Mouse (Mus musculus) lung, postnatal 0 days (tissue): ENCODE results near the gene Sorcs2.

Experiments
- CTCF ChIP-seq: IDR thresholded peaks from 2 replicates; pipeline ENCODE4 v1.5.1; 2016; ENCODE audit warnings: antibody characterized with exemption, mild to moderate bottlenecking
- EP300 ChIP-seq: IDR thresholded peaks from 2 replicates; pipeline ENCODE4 v1.6.1; 2016; ENCODE audit warnings: antibody characterized with exemption, mild to moderate bottlenecking, control low read depth

DNA sequence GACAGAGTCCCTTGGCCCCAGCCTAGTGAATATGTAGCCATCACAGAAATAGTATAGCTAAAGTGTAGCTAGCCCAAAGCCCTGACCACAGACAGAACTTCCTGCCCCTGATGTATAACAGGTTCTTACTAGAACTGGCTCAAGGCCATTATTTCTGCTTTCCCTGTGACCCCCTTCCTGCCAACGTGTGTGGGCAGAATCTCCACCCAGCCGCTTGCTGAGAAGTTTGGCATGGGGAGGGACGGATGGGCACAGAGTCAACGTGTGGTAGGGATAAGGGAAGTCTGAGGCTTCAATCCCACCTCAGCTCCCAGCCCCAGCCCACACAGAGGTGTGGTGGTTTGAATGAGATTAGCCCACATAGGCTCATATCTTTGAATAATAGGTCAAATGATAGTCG is 26.2 kb downstream of the Sorcs2 start:
- TF ChIP-seq CTCF (no peak), EP300 (no peak)
